Mouse (Mus musculus): ENCODE data around the gene Efna2. TPM values are rescaled to one million over a fixed set of nuclear protein-coding genes. Genes with fewer than 3 reads are reported as not detected.

Efna2 gene
- polyA plus RNA-seq, 1 experiment from 2014 or later: 41.9 TPM

DNA sequence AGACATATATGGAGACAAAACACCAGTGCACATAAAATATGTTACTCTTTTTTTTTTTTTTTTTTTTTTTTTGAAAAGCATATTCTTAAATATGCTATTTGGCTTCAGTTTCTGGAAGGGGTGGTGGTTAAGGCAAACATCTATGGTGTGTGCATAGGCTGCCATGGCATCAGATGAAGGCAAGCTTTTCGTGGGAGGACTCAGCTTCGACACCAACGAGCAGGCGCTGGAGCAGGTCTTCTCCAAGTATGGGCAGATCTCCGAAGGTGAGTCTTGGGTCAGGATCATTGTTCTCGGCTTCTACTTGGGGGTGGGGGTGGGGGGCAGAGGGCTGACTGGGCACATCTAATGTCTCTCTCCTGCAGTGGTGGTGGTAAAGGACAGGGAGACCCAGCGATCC lies 9.6 kb upstream of the Efna2 start:
- no peak overlapping the region for H3K4me2 ChIP-seq (ENCODE audit: low read length)
- peaks cover 24% of the 10 kb centered on the region for H3K4me1 ChIP-seq (ENCODE audit: control insufficient read depth, insufficient read depth, low read length)
- no peak for DNase-seq
- H3K27me3 ChIP-seq (ENCODE audit: control insufficient read depth, insufficient read depth, low read length): no peaks in the 10 kb centered on the region
- H3K27ac ChIP-seq (replicated peaks; ENCODE audit: low read depth, low read length): 0 out of 2 replicates have a peak overlapping the region, but pooled peaks have one; percentile 3
- no peak for ATAC-seq (ENCODE audit: low FRiP score, low TSS enrichment)
- H3K9me3 ChIP-seq (ENCODE audit: control insufficient read depth, low read length): no peaks in the 10 kb centered on the region
- H3K36me3 ChIP-seq (ENCODE audit: control insufficient read depth, insufficient read depth, low read length): peaks cover 32% of the 10 kb centered on the region
- no peak overlapping the region for H3K4me3 ChIP-seq (replicated peaks; ENCODE audit: low read depth, low read length)
- 94% methylated on average over 7 of the region's 7 CpGs for WGBS
- no peak overlapping the region for H3K9ac ChIP-seq (replicated peaks; ENCODE audit: low read length)

DNA sequence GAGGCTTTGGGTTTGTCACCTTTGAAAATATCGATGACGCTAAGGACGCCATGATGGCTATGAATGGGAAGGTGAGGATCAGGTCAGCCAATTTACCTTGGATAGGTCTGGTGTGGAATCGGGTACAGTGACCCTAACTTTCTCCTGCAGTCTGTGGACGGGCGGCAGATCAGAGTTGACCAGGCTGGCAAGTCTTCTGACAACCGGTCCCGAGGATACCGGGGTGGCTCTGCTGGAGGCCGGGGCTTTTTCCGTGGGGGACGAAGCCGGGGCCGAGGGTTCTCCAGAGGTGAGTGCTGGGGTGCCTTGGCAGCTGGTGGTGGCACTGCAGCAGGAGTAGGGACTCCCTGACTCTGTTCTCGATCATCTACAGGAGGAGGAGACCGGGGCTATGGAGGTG lies 9.2 kb upstream of the Efna2 start:
- Histone ChIP-seq H3K27me3 (ENCODE audit: control insufficient read depth, insufficient read depth, low read length) (no peaks in the 10 kb centered on the region), H3K36me3 (ENCODE audit: control insufficient read depth, insufficient read depth, low read length) (peaks cover 32% of the 10 kb centered on the region), H3K4me2 (ENCODE audit: low read length) (no peak overlapping the region), H3K9ac (replicated peaks; ENCODE audit: low read length) (no peak overlapping the region), H3K27ac (replicated peaks; ENCODE audit: low read depth, low read length) (0 out of 2 replicates have a peak overlapping the region, but pooled peaks have one; percentile 3), H3K4me3 (replicated peaks; ENCODE audit: low read depth, low read length) (no peak overlapping the region), H3K9me3 (ENCODE audit: control insufficient read depth, low read length) (no peaks in the 10 kb centered on the region), H3K4me1 (ENCODE audit: control insufficient read depth, insufficient read depth, low read length) (peaks cover 24% of the 10 kb centered on the region)
- WGBS: 96% methylated on average over 16 of the region's 16 CpGs
- DNase-seq: no peak
- no peak for ATAC-seq (ENCODE audit: low FRiP score, low TSS enrichment)

- H3K4me1 ChIP-seq (ENCODE audit: control insufficient read depth, insufficient read depth, low read length): peaks cover 20% of the 10 kb centered on the region
- DNase-seq: no peak
- H3K36me3 ChIP-seq (ENCODE audit: control insufficient read depth, insufficient read depth, low read length): peaks cover 32% of the 10 kb centered on the region
- H3K27me3 ChIP-seq (ENCODE audit: control insufficient read depth, insufficient read depth, low read length): no peaks in the 10 kb centered on the region
- H3K4me2 ChIP-seq (ENCODE audit: low read length): no peak overlapping the region
- no peak for ATAC-seq (ENCODE audit: low FRiP score, low TSS enrichment)
- WGBS: 95% methylated on average over 19 of the region's 19 CpGs
- H3K9me3 ChIP-seq (ENCODE audit: control insufficient read depth, low read length): no peaks in the 10 kb centered on the region
- no peak overlapping the region for H3K27ac ChIP-seq (replicated peaks; ENCODE audit: low read depth, low read length)
- H3K9ac ChIP-seq (replicated peaks; ENCODE audit: low read length): no peak overlapping the region
- no peak overlapping the region for H3K4me3 ChIP-seq (replicated peaks; ENCODE audit: low read depth, low read length)
Measured at GRCm38 (mm10) chr10:80170601-80171021, 8.7 kb upstream of the Efna2 start.

GRCm38 (mm10) chr10:80171252-80171651 lies 8.0 kb upstream of the Efna2 start:
- Histone ChIP-seq H3K4me1 (ENCODE audit: control insufficient read depth, insufficient read depth, low read length) (peaks cover 14% of the 10 kb centered on the region), H3K27me3 (ENCODE audit: control insufficient read depth, insufficient read depth, low read length) (no peaks in the 10 kb centered on the region), H3K9me3 (ENCODE audit: control insufficient read depth, low read length) (no peaks in the 10 kb centered on the region), H3K36me3 (ENCODE audit: control insufficient read depth, insufficient read depth, low read length) (peaks cover 32% of the 10 kb centered on the region), H3K27ac (replicated peaks; ENCODE audit: low read depth, low read length) (peak overlapping the region; percentile 49; the same call in 1 of the 2 replicates), H3K4me2 (ENCODE audit: low read length) (0 out of 2 replicates have a peak overlapping the region, but pooled peaks have one; percentile 10), H3K4me3 (replicated peaks; ENCODE audit: low read depth, low read length) (0 out of 2 replicates have a peak overlapping the region, but pooled peaks have one; percentile 5), H3K9ac (replicated peaks; ENCODE audit: low read length) (no peak overlapping the region)
- 92% methylated on average over 15 of the region's 15 CpGs for WGBS
- no peak for DNase-seq
- no peak for ATAC-seq (ENCODE audit: low FRiP score, low TSS enrichment)

- Histone ChIP-seq H3K4me3 (replicated peaks; ENCODE audit: low read depth, low read length) (peak overlapping the region; percentile 43; the same call in 1 of the 2 replicates), H3K27me3 (ENCODE audit: control insufficient read depth, insufficient read depth, low read length) (no peaks in the 10 kb centered on the region), H3K4me2 (ENCODE audit: low read length) (peak overlapping the region; percentile 67), H3K4me1 (ENCODE audit: control insufficient read depth, insufficient read depth, low read length) (peaks cover 14% of the 10 kb centered on the region), H3K27ac (replicated peaks; ENCODE audit: low read depth, low read length) (peak overlapping the region; percentile 82), H3K9ac (replicated peaks; ENCODE audit: low read length) (peak overlapping the region; percentile 57; the same call in 1 of the 2 replicates), H3K9me3 (ENCODE audit: control insufficient read depth, low read length) (no peaks in the 10 kb centered on the region), H3K36me3 (ENCODE audit: control insufficient read depth, insufficient read depth, low read length) (peaks cover 32% of the 10 kb centered on the region)
- DNase-seq: no peak
- 79% methylated on average over 45 of the region's 45 CpGs for WGBS
- ATAC-seq (ENCODE audit: low FRiP score, low TSS enrichment): no peak
Measured at GRCm38 (mm10) chr10:80171760-80172526, 7.3 kb upstream of the Efna2 start.

GRCm38 (mm10) chr10:80172527-80173292 lies 6.6 kb upstream of the Efna2 start, which contains the start of gene 1600002K03Rik:
TSS of gene 1600002K03Rik (plus strand) at chr10:80172944.
- peaks cover 17% of the 10 kb centered on the region for H3K4me1 ChIP-seq (ENCODE audit: control insufficient read depth, insufficient read depth, low read length)

DNA sequence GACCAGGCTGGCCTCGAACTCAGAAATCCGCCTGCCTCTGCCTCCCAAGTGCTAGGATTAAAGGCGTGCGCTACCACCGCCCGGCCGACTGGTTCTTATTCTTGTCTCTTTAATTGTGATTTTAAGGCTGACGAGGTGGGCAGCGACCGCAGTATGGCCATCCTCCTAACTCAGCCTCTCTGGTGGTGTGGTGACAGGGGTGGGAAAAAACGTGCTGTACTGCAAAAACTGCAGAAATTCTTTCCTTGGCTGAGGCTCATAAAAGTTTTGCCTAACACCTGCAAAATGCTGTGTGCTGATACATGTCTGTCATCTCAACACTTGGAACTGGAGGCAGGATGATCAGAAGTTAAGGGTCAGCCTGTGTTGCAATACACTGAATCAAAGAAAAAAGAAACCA lies 5.9 kb upstream of the Efna2 start:
- Histone ChIP-seq H3K36me3 (ENCODE audit: control insufficient read depth, insufficient read depth, low read length) (peaks cover 32% of the 10 kb centered on the region), H3K9ac (replicated peaks; ENCODE audit: low read length) (peak overlapping the region; percentile 40; the same call in 1 of the 2 replicates), H3K9me3 (ENCODE audit: control insufficient read depth, low read length) (no peaks in the 10 kb centered on the region), H3K4me3 (replicated peaks; ENCODE audit: low read depth, low read length) (peak overlapping the region; percentile 43), H3K4me1 (ENCODE audit: control insufficient read depth, insufficient read depth, low read length) (peaks cover 20% of the 10 kb centered on the region), H3K4me2 (ENCODE audit: low read length) (peak overlapping the region; percentile 67), H3K27me3 (ENCODE audit: control insufficient read depth, insufficient read depth, low read length) (no peaks in the 10 kb centered on the region), H3K27ac (replicated peaks; ENCODE audit: low read depth, low read length) (peak overlapping the region; percentile 82)
- DNase-seq: no peak
- 16% methylated on average over 11 of the region's 11 CpGs for WGBS
- ATAC-seq (ENCODE audit: low FRiP score, low TSS enrichment): no peak

More at GRCm38 (mm10) chr10:80172527-80173292, 6.6 kb upstream of the Efna2 start, which contains the start of gene 1600002K03Rik:
- WGBS: 11% methylated on average over 35 of the region's 35 CpGs
- peak within 1 kb of the TSS; percentile 43 for H3K4me3 ChIP-seq (replicated peaks; ENCODE audit: low read depth, low read length)
- H3K27ac ChIP-seq (replicated peaks; ENCODE audit: low read depth, low read length): peak within 1 kb of the TSS; percentile 82
- peak within 1 kb of the TSS; percentile 57 for H3K9ac ChIP-seq (replicated peaks; ENCODE audit: low read length)
- H3K9me3 ChIP-seq (ENCODE audit: control insufficient read depth, low read length): no peaks in the 10 kb centered on the region
- H3K4me2 ChIP-seq (ENCODE audit: low read length): peak within 1 kb of the TSS; percentile 67
- ATAC-seq (ENCODE audit: low FRiP score, low TSS enrichment) (peak; percentile 74; the same call in 1 of the 2 replicates), DNase-seq (peak; percentile 94)
- no peaks in the 10 kb centered on the region for H3K27me3 ChIP-seq (ENCODE audit: control insufficient read depth, insufficient read depth, low read length)
- H3K36me3 ChIP-seq (ENCODE audit: control insufficient read depth, insufficient read depth, low read length): peaks cover 32% of the 10 kb centered on the region

GRCm38 (mm10) chr10:80173955-80174640 lies 5.2 kb upstream of the Efna2 start:
- no peaks in the 10 kb centered on the region for H3K9me3 ChIP-seq (ENCODE audit: control insufficient read depth, low read length)
- H3K4me3 ChIP-seq (replicated peaks; ENCODE audit: low read depth, low read length): no peak overlapping the region
- H3K27me3 ChIP-seq (ENCODE audit: control insufficient read depth, insufficient read depth, low read length): no peaks in the 10 kb centered on the region
- no peak overlapping the region for H3K4me2 ChIP-seq (ENCODE audit: low read length)
- ATAC-seq (ENCODE audit: low FRiP score, low TSS enrichment) (no peak), DNase-seq (no peak)
- peaks cover 32% of the 10 kb centered on the region for H3K36me3 ChIP-seq (ENCODE audit: control insufficient read depth, insufficient read depth, low read length)
- H3K4me1 ChIP-seq (ENCODE audit: control insufficient read depth, insufficient read depth, low read length): peaks cover 12% of the 10 kb centered on the region; the same call in 1 of the 2 replicates
- no peak overlapping the region; the same call in 1 of the 2 replicates for H3K27ac ChIP-seq (replicated peaks; ENCODE audit: low read depth, low read length)
- no peak overlapping the region for H3K9ac ChIP-seq (replicated peaks; ENCODE audit: low read length)
- 87% methylated on average over 10 of the region's 10 CpGs for WGBS

Measured in midbrain, embryonic 14.5 days (tissue).